Mouse (Mus musculus) stomach, postnatal 0 days (tissue): Measurements from ENCODE around the gene Yars.

Experiments used
- CTCF ChIP-seq: IDR thresholded peaks from 2 replicates; pipeline ENCODE4 v1.5.1; 2016; ENCODE audit warnings: antibody characterized with exemption, low read depth, mild to moderate bottlenecking, moderate library complexity
- EP300 ChIP-seq: optimal IDR thresholded peaks from 2 replicates; pipeline ENCODE3; 2016; ENCODE audit warnings: antibody characterized with exemption

DNA sequence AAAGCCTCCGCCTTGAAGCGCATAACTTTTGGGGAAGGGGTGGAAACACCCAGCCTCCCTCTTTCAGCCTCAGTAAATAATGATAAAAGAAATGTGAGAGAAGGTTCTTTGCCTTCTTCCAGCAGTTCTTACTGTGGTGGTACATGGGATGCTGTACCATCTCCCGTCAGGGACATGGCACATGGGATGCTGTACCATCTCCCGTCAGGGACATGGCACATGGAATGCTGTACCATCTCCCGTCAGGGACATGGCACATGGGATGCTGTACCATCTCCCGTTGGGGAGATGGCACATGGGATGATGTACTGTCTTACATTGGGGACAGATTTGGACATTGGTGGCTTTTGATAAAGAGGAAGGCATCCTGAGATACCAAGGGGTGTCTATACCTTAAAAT is 8.0 kb downstream of the Yars start:
- TF ChIP-seq CTCF (no peak), EP300 (no peak)
